Mouse (Mus musculus): ENCODE results near the gene Pif1. TPM values are rescaled to one million over a fixed set of nuclear protein-coding genes. Genes with fewer than 3 reads are reported as not detected.

The Pif1 gene
- polyA plus RNA-seq, 1 experiment, result 10.9 TPM

GRCm38 (mm10) chr9:65606321-65607109 lies 19.6 kb downstream of the Pif1 start:
- no peak overlapping the region for H3K27ac ChIP-seq (ENCODE audit: insufficient read depth, low read length)

GRCm38 (mm10) chr9:65607120-65607519 lies 20.2 kb downstream of the Pif1 start:
- TF ChIP-seq POLR2A (IDR thresholded peaks at IDR 0.05; ENCODE audit: low read depth, low read length), result no peak
- TF ChIP-seq CTCF (IDR thresholded peaks at IDR 0.05; ENCODE audit: borderline replicate concordance, insufficient read depth, low read length), result no peak
- H3K4me1 ChIP-seq (ENCODE audit: control insufficient read depth, insufficient read depth, low read length), result no peaks in the 10 kb centered on the region
- no peak overlapping the region for H3K4me3 ChIP-seq (ENCODE audit: insufficient read depth, low read length)
- H3K27ac ChIP-seq (ENCODE audit: insufficient read depth, low read length), result no peak overlapping the region

More at GRCm38 (mm10) chr9:65606321-65607109, 19.6 kb downstream of the Pif1 start:
- TF ChIP-seq CTCF (IDR thresholded peaks at IDR 0.05; ENCODE audit: borderline replicate concordance, insufficient read depth, low read length) (no peak), POLR2A (IDR thresholded peaks at IDR 0.05; ENCODE audit: low read depth, low read length) (no peak)
- H3K4me3 ChIP-seq (ENCODE audit: insufficient read depth, low read length), result no peak overlapping the region
- no peaks in the 10 kb centered on the region for H3K4me1 ChIP-seq (ENCODE audit: control insufficient read depth, insufficient read depth, low read length)

GRCm38 (mm10) chr9:65611969-65612486 lies 25.1 kb downstream of the Pif1 start:
- H3K27ac ChIP-seq (ENCODE audit: insufficient read depth, low read length), result no peak overlapping the region
- no peaks in the 10 kb centered on the region for H3K4me1 ChIP-seq (ENCODE audit: control insufficient read depth, insufficient read depth, low read length)
- TF ChIP-seq POLR2A (IDR thresholded peaks at IDR 0.05; ENCODE audit: low read depth, low read length) (no peak), CTCF (IDR thresholded peaks at IDR 0.05; ENCODE audit: borderline replicate concordance, insufficient read depth, low read length) (no peak)
- H3K4me3 ChIP-seq (ENCODE audit: insufficient read depth, low read length), result no peak overlapping the region

- no peak overlapping the region for H3K27ac ChIP-seq (ENCODE audit: insufficient read depth, low read length)
- no peak for TF ChIP-seq POLR2A (IDR thresholded peaks at IDR 0.05; ENCODE audit: low read depth, low read length)
- TF ChIP-seq CTCF (IDR thresholded peaks at IDR 0.05; ENCODE audit: borderline replicate concordance, insufficient read depth, low read length), result no peak
- H3K4me1 ChIP-seq (ENCODE audit: control insufficient read depth, insufficient read depth, low read length), result no peaks in the 10 kb centered on the region
Measured at GRCm38 (mm10) chr9:65613098-65613497, 26.1 kb downstream of the Pif1 start.

GRCm38 (mm10) chr9:65619311-65619710 lies 32.4 kb downstream of the Pif1 start:
- Histone ChIP-seq H3K27ac (ENCODE audit: insufficient read depth, low read length) (no peak overlapping the region), H3K4me3 (ENCODE audit: insufficient read depth, low read length) (no peak overlapping the region)
- TF ChIP-seq POLR2A (IDR thresholded peaks at IDR 0.05; ENCODE audit: low read depth, low read length) (no peak), CTCF (IDR thresholded peaks at IDR 0.05; ENCODE audit: borderline replicate concordance, insufficient read depth, low read length) (no peak)

More at GRCm38 (mm10) chr9:65613098-65613497, 26.1 kb downstream of the Pif1 start:
- H3K4me3 ChIP-seq (ENCODE audit: insufficient read depth, low read length), result no peak overlapping the region

GRCm38 (mm10) chr9:65621196-65621595 lies 34.2 kb downstream of the Pif1 start:
- TF ChIP-seq CTCF (IDR thresholded peaks at IDR 0.05; ENCODE audit: borderline replicate concordance, insufficient read depth, low read length) (no peak), POLR2A (IDR thresholded peaks at IDR 0.05; ENCODE audit: low read depth, low read length) (no peak)
- Histone ChIP-seq H3K27ac (ENCODE audit: insufficient read depth, low read length) (no peak overlapping the region), H3K4me3 (ENCODE audit: insufficient read depth, low read length) (no peak overlapping the region), H3K4me1 (ENCODE audit: control insufficient read depth, insufficient read depth, low read length) (no peaks in the 10 kb centered on the region)

More at GRCm38 (mm10) chr9:65619311-65619710, 32.4 kb downstream of the Pif1 start:
- H3K4me1 ChIP-seq (ENCODE audit: control insufficient read depth, insufficient read depth, low read length), result no peaks in the 10 kb centered on the region

GRCm38 (mm10) chr9:65621666-65622065 lies 34.7 kb downstream of the Pif1 start:
- TF ChIP-seq CTCF (IDR thresholded peaks at IDR 0.05; ENCODE audit: borderline replicate concordance, insufficient read depth, low read length), result no peak
- no peak for TF ChIP-seq POLR2A (IDR thresholded peaks at IDR 0.05; ENCODE audit: low read depth, low read length)
- Histone ChIP-seq H3K4me3 (ENCODE audit: insufficient read depth, low read length) (no peak overlapping the region), H3K4me1 (ENCODE audit: control insufficient read depth, insufficient read depth, low read length) (no peaks in the 10 kb centered on the region), H3K27ac (ENCODE audit: insufficient read depth, low read length) (no peak overlapping the region)

- TF ChIP-seq CTCF (IDR thresholded peaks at IDR 0.05; ENCODE audit: borderline replicate concordance, insufficient read depth, low read length) (no peak), POLR2A (IDR thresholded peaks at IDR 0.05; ENCODE audit: low read depth, low read length) (no peak)
- Histone ChIP-seq H3K4me1 (ENCODE audit: control insufficient read depth, insufficient read depth, low read length) (no peaks in the 10 kb centered on the region), H3K27ac (ENCODE audit: insufficient read depth, low read length) (no peak overlapping the region), H3K4me3 (ENCODE audit: insufficient read depth, low read length) (no peak overlapping the region)
Measured at GRCm38 (mm10) chr9:65622826-65623225, 35.9 kb downstream of the Pif1 start.

- no peak for TF ChIP-seq CTCF (IDR thresholded peaks at IDR 0.05; ENCODE audit: borderline replicate concordance, insufficient read depth, low read length)
- H3K4me1 ChIP-seq (ENCODE audit: control insufficient read depth, insufficient read depth, low read length), result no peaks in the 10 kb centered on the region
- H3K27ac ChIP-seq (ENCODE audit: insufficient read depth, low read length), result no peak overlapping the region
- H3K4me3 ChIP-seq (ENCODE audit: insufficient read depth, low read length), result no peak overlapping the region
Measured at GRCm38 (mm10) chr9:65624266-65624665, 37.3 kb downstream of the Pif1 start.
